Mouse (Mus musculus) R1 (cell line): ENCODE data around the gene Pofut1.
"Not testable (repeated sequence)": the region's sequence is repeated elsewhere in the genome, so short reads cannot be mapped to it uniquely, and the experiment has no call there.

Experiments
- DNase-seq: peaks from one replicate; pipeline ENCODE4 v3.0.0-alpha.2; 2018; ENCODE audit warnings: low read depth, low spot score

The Pofut1 gene

DNA sequence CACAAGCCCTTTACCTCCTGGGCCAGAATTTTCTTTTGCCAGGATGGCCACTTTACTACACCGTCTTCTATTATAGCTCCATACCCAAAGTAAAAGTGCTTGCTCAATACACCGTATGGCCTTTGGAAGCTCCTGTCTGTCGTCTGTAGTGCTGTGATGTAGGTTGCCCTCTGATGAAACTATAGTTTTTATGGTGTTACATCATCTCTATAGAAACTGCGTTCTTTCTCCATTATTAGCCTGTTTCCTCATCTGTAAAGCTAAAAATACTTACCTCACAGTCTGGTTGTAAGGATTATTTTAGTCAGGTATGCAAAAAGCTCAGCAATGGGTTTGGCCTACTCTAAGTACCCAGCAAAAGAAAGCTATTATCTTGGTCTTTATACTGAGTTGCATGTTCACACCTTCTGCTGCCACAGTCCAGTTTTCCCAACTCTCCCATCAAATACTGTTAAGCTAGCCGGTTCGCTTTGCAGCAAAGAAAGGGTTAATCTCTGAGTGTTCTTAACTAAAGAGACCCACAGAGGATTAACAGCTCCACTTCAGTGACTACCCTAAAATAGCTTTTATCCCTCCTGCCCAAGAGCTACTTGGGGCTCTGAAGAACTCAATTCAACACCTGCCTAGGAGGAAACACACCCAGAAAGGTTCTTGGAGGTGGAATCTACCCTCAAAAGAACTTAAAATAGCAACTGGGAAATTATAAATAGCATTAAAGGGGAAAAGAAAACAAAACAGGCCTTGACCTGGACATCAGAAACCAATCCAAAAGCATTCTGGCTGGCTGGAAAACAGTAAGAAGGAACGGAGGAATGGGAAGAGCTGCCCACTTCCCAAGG, 2.1 kb upstream of the Pofut1 start:
- no peak for DNase-seq

- DNase-seq: peak; percentile 16
Measured at GRCm38 (mm10) chr2:153239860-153240480, 1.4 kb upstream of the Pofut1 start.

GRCm38 (mm10) chr2:153240701-153241235, 565 bp upstream of the Pofut1 start:
- peak; percentile 40 for DNase-seq

DNA sequence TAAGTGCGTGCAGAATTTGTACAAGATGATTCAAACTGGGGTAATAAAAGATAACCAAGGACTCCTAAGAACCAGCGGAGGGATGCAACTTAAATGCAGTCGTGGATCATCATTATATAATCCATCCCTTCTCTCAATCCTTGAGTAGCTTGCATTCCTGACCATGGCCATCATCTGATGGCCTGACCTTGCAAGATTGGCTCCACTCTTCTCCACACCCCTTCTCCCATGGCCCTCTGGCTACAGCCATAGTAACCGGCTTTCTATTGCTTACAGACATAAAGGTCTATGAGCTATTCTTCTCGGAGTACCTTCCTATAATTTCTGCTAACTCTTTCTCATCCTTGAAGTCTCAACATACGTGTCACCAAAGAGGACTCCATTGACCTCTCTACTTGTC, 823 bp downstream of the Pofut1 start:
- DNase-seq: no peak

DNA sequence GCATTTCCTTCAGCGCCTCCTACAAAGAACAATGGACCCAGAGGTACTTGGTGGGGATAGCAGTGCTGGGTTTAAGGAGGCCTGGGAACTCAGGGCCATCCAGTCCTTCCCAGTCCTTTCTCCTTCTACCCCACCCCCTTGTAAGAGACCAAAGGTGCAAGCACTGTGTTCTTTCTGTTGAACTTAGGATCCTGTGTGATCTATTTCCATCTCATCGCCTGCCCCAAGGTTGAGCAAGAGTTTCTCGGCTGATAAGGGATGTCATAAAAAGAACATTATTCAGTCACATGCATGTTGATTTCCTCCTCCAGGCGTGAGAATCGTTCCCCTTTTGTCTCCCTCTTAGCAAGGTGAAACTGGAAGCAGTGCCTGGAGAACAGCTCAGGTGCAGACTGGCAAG, 8.4 kb downstream of the Pofut1 start:
- no peak for DNase-seq

GRCm38 (mm10) chr2:153256604-153257003, 15.3 kb downstream of the Pofut1 start:
- DNase-seq: no peak

GRCm38 (mm10) chr2:153259030-153259863, 17.9 kb downstream of the Pofut1 start:
- no peak for DNase-seq

DNA sequence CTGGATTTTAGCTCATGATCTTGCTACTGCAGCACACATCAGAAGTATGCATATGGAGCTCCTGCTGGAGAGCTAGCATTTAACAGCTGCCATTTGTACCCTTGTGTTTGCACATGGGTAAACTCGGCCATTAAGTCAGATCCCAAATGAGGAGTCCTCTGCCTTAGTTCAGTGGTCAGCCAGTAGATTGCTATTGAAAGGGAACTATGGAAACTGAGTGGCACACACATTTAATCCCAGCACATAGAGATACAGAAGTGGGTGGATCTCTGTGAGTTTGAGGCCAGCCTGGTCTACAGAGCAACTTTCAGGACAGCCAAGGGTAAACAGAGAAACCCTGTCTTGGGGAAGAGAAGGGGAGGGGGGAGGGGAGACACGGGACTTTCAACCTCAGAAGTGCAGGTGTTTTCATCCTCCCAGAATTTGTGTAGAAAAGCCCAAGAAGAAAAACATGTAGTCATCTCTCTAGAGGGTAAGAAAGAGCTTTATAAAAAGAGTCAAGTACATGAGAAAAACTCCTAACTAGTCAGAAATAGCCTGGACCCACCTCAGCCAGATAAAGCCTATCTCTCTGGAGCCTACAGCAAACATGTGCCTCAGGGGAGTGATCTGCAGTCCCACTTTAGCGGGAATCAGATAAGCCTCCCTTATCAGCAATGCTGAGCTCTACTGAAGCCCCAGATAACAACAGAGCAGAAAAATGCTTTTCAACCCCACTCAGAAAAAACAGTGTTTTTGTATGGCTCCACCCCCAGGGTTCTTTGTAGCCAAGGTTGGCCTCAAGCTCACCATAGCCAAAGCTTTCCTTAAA, 18.7 kb downstream of the Pofut1 start:
- no peak for DNase-seq

DNA sequence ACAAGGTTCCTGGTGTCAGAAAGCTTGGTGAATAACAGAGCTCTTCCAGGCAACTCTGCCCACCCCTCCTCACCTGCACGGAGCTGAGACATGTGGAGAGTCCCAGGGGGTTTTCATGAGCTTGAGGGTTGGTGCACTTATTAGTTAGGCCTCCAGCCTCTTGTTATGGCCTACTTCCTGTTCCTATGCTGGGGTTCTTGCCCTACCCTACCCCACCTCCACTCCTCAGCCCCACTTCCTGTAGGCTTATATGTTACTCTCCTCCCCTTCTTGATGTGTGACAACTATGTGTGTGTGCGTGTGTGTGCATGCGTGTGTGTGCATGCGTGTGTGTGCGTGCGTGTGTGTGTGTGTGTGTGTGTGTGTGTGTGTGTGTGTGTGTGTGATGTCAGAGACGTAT, 21.7 kb downstream of the Pofut1 start:
- DNase-seq: no peak

- DNase-seq: no peak
Measured at GRCm38 (mm10) chr2:153267331-153267730, 26.0 kb downstream of the Pofut1 start.

- not testable (repeated sequence) for DNase-seq
Measured at GRCm38 (mm10) chr2:153270231-153270915, 29.0 kb downstream of the Pofut1 start.

DNA sequence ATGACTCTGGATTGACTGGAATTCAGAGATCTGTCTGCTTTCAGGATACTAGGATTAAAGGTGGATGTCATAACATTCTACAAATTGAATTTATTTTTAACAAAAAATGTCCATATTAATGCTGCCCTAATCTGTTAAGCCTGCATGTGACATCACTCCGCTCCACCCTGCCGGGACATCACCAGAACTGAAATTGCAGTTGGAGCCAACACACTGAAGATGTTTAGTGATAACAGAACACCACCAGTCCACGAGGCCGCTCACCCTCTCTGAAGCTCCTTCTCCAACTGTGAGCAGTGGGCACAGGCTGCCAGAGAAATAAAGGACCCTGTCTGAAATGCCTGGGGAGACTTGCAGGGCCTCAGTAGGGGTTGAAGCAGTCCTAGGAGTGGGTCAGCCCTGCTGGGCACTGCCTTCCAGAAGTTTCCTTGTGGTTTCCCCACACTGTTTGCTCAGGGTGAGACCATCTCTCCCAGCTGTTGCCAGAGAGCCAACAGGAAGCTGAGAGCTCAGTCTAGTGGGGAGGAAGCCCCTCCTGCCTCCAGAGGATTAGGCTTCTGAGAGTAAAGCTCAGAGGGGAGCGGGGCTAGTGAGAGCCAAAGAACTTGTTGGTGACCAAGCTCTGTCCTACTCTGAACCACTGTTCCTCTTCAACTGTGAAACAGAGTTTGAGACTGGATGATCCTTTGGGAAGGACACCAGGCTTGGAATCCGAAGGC, 33.0 kb downstream of the Pofut1 start:
- not testable (repeated sequence) for DNase-seq

- no peak for DNase-seq
Measured at GRCm38 (mm10) chr2:153274919-153275247, 33.5 kb downstream of the Pofut1 start.

DNA sequence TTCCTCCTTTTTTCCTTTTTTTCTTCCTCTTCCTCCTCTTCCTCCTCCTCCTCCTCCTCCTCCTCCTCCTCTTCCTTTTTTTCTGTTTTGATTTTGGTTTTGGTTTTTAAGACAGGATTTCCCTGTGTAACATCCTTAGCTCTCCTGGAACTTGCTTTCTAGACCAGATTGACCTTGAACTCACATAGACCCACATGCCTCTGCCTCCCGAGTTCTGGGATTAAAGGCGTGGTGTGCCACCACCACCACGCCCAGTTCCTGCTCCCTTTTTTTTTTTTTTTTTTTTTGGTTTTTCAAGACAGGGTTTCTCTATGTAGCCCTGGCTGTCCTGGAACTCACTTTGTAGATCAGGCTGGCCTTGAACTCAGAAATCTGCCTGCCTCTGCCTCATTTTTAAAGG, 34.2 kb downstream of the Pofut1 start:
- DNase-seq: peak; percentile 66

GRCm38 (mm10) chr2:153276440-153276839, 35.1 kb downstream of the Pofut1 start:
- DNase-seq: no peak

- DNase-seq: peak; percentile 76
Measured at GRCm38 (mm10) chr2:153276846-153277245, 35.5 kb downstream of the Pofut1 start.

- DNase-seq: no peak
Measured at GRCm38 (mm10) chr2:153278357-153278756, 37.0 kb downstream of the Pofut1 start.

GRCm38 (mm10) chr2:153283919-153284318, 42.6 kb downstream of the Pofut1 start:
- no peak for DNase-seq

- no peak for DNase-seq
Measured at GRCm38 (mm10) chr2:153286524-153286923, 45.2 kb downstream of the Pofut1 start.

DNA sequence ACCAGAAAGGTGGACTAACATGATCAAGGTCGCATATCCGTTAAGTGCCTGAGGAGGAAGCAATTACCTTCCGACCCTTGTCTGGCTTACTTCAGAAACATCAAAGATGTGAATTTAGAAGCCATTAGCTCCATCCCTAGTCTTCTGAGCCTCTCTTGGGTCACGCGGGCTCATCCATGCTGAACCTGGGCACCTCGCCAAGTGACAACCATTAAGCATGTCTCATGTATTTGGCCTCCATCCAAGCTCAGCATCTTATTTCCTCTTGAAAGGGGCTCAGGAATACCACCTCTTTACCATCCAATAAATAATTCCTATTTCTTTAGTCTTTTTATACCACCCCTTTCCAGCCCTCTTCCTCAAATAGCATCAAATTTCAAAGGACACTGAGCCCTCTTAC, 46.5 kb downstream of the Pofut1 start:
- no peak for DNase-seq
